Mouse (Mus musculus) liver, embryonic 16.5 days (tissue): ENCODE results near the gene Kcnmb3. TPM values are rescaled to one million over a fixed set of nuclear protein-coding genes. Genes with fewer than 3 reads are reported as not detected.

Source experiments
- ATAC-seq: fragments of 200-750 bp; cut with Nextera tagmentation; 2 replicates; pipeline ENCODE4 v1.8.0; 2017; ENCODE audit warnings: low read depth, mild to moderate bottlenecking, moderate number of reproducible peaks, moderate library complexity
- H3K27ac ChIP-seq: fragments of 300-500 bp; sonication (generic); 2 replicates; pipeline ENCODE4 v1.5.1; 2014; ENCODE audit warnings: mild to moderate bottlenecking, low read length
- H3K27me3 ChIP-seq: fragments of 300-500 bp; sonication (generic); 2 replicates; pipeline ENCODE4 v1.6.1; 2014; ENCODE audit warnings: low read depth, low read length, mixed read lengths; ENCODE audit not compliant: control insufficient read depth, insufficient read depth
- H3K36me3 ChIP-seq: fragments of 300-500 bp; sonication (generic); 2 replicates; pipeline ENCODE4 v1.6.1; 2014; ENCODE audit warnings: mild to moderate bottlenecking; ENCODE audit not compliant: control insufficient read depth, insufficient read depth
- H3K4me1 ChIP-seq: fragments of 300-500 bp; sonication (generic); 2 replicates; pipeline ENCODE4 v1.6.1; 2014; ENCODE audit warnings: low read depth, low read length, mixed read lengths; ENCODE audit not compliant: control insufficient read depth
- H3K4me2 ChIP-seq: fragments of 300-500 bp; sonication (generic); 2 replicates; pipeline ENCODE4 v1.6.1; 2014; ENCODE audit warnings: low read depth, low read length, mixed read lengths
- H3K4me3 ChIP-seq: fragments of 300-500 bp; sonication (generic); 2 replicates; pipeline ENCODE4 v1.5.1; 2014; ENCODE audit warnings: low read depth, mild to moderate bottlenecking, low read length
- H3K9ac ChIP-seq: fragments of 300-500 bp; sonication (generic); 2 replicates; pipeline ENCODE4 v1.6.1; 2014; ENCODE audit warnings: low read depth, low read length
- H3K9me3 ChIP-seq: fragments of 300-500 bp; sonication (generic); replicated peaks from 2 replicates; pipeline ENCODE4 v1.6.1; 2016; ENCODE audit warnings: low read length; ENCODE audit not compliant: control insufficient read depth
- WGBS: fragments of 180-500 bp; shearing (Covaris S2); extraction: QIAGEN DNeasy Blood & Tissue Kit; methylation state at CpG from one replicate; pipeline ENCODE4 v1.1.7; 2014; ENCODE audit not compliant: insufficient replicate concordance; 5-methylcytosine and 5-hydroxymethylcytosine counted together
- polyA plus RNA-seq: library from polyadenylated mRNA; unstranded; fragments of >200 nt; fragmentation: Nextera tagmentation; extraction: Ambion mirVana; gene quantifications from 2 replicates; pipeline ENCODE4 v1.2.1, GENCODE M21; 2015

Kcnmb3 gene
- polyA plus RNA-seq, 1 experiment from 2014 or later = not detected

DNA sequence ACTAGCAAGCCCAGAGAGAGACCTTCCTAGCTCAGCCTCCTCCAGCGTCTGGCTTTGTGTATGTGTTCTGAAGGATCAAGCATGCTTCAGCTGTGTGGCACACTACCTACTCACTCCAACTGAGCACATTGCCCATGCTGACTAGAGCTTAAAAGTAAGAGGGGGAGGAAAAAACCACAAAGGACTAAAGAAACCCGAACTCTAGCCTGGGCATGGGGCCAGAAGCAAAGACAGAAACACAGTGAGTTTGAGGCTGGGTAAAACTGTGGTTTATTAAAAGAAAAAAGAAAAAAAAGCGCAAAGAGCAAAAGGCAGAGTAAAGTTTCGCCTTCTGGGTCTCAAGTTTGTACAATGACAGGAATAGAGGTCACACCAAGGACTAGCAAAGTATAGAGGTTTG is 5.5 kb downstream of the Kcnmb3 start:
- ATAC-seq = no peak
- H3K27me3 ChIP-seq = no peaks in the 10 kb centered on the region
- WGBS = 48% methylated on average over 4 of the region's 4 CpGs

DNA sequence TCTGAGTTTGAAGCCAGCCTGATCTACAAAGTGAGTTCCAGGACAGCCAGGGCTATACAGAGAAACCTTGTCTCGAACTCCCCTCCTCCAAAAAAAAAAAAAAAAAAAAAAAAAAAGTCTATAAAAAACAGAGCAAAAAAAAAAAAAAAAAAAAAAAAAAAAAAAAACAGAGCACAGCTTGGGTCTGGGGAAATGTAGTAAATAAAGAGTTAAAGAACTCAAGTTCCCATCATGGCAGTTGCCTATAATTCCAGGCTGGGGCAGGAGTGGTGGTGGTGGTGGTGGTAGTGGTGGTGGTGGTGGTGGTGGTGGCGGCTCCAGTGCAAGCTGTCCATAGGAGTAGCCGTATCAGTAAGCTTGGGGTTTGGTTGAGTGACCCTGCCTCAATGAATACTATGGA is 9.0 kb downstream of the Kcnmb3 start:
- no peaks in the 10 kb centered on the region for H3K36me3 ChIP-seq
- WGBS = 66% methylated on average over 3 of the region's 3 CpGs
- H3K4me2 ChIP-seq = no peak overlapping the region
- H3K27ac ChIP-seq = no peak overlapping the region
- H3K9me3 ChIP-seq = no peaks in the 10 kb centered on the region
- no peak for ATAC-seq
- no peak overlapping the region for H3K9ac ChIP-seq
- H3K4me1 ChIP-seq = no peaks in the 10 kb centered on the region
- no peaks in the 10 kb centered on the region for H3K27me3 ChIP-seq
- H3K4me3 ChIP-seq = no peak overlapping the region

More for the DNA sequence above, 5.5 kb downstream of the Kcnmb3 start:
- no peaks in the 10 kb centered on the region for H3K4me1 ChIP-seq
- no peak overlapping the region for H3K4me2 ChIP-seq
- H3K9ac ChIP-seq = no peak overlapping the region
- H3K4me3 ChIP-seq = no peak overlapping the region
- H3K27ac ChIP-seq = no peak overlapping the region
- no peaks in the 10 kb centered on the region for H3K36me3 ChIP-seq
- no peaks in the 10 kb centered on the region for H3K9me3 ChIP-seq

DNA sequence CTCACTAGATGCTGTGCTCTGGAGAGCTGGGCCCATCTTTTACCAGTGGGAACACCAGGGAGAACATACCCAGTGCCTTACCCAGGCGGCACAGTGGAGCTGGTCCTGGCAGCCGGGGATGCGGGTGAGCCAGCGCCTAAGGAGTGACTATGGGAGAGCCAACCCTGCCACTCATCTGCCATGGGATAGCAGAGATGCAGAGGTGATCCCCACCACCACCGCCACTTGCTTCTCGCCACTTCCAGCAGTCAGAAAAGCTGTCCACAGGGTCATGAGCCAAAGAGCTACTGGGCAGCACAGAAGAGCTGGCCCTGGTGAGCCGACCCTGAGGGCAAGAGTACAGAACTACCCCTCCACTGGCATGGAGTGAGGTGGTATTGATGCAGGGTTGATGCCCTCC is 12.1 kb downstream of the Kcnmb3 start:
- no peak overlapping the region for H3K9ac ChIP-seq

DNA sequence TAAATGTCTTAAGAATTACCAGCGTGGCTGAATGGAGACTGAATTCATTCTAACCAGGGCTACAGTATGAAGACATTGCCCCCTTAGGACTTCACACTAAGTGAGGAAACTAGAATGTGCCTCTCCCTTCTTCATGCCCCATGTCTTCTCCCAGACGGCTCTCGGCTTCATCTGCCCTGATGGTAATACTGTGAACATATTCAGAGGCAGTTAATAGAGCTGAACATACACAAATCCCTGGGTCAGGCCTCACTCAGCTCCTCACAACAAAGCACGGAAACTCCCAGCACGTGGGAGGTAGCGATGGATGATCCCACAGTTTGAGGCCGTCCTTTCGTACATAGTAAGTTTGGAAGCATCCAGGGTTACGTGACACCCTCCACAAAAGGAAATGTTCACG is 18.8 kb downstream of the Kcnmb3 start:
- no peak for ATAC-seq
- Histone ChIP-seq H3K9me3 (no peaks in the 10 kb centered on the region), H3K4me2 (no peak overlapping the region), H3K9ac (no peak overlapping the region), H3K27ac (no peak overlapping the region), H3K4me1 (no peaks in the 10 kb centered on the region; the same call in 1 of the 2 replicates), H3K36me3 (no peaks in the 10 kb centered on the region), H3K27me3 (no peaks in the 10 kb centered on the region), H3K4me3 (no peak overlapping the region)
- 79% methylated on average over 10 of the region's 10 CpGs for WGBS

More for the DNA sequence above, 12.1 kb downstream of the Kcnmb3 start:
- H3K4me3 ChIP-seq = no peak overlapping the region
- no peaks in the 10 kb centered on the region for H3K27me3 ChIP-seq
- H3K4me2 ChIP-seq = no peak overlapping the region
- no peak overlapping the region for H3K27ac ChIP-seq
- H3K9me3 ChIP-seq = no peaks in the 10 kb centered on the region
- no peaks in the 10 kb centered on the region for H3K36me3 ChIP-seq
- no peak for ATAC-seq
- H3K4me1 ChIP-seq = no peaks in the 10 kb centered on the region
- 65% methylated on average over 7 of the region's 7 CpGs for WGBS

DNA sequence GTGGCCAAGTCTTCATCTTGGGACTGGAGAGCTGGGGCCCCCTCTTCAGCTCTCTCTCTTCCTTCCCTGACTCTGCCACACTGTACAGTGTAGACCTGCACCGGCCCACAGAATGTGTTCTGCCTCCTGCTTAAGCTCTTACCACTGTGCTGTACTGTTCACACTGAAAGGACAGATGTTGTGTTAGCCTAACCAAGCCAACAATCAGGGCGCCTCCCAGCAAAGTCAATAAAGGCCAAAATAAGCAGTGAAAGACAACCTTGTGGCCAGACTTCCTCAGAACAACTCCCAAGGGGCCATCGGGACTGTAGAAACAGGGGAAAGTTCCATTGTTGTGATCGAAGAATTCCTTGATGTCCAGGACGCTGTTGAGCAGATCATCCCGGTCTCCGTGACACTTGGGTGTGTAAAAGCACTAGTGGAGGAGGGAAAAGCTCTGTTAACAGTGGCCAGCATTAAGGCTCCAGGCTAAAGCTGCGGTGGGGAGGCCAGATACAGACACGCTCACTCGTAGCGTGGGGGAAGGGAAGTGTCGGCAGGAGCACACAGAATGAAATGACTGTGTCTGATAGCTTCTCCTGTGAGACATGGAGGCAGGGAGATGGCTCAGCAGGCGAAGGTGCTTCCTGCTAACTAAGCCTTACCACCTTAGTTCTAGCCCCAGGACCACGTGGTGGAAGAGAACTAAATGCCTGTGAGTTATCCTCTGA is 19.7 kb downstream of the Kcnmb3 start:
- Histone ChIP-seq H3K27me3 (no peaks in the 10 kb centered on the region), H3K4me1 (no peaks in the 10 kb centered on the region; the same call in 1 of the 2 replicates), H3K36me3 (no peaks in the 10 kb centered on the region), H3K9me3 (no peaks in the 10 kb centered on the region), H3K4me2 (no peak overlapping the region), H3K9ac (no peak overlapping the region), H3K4me3 (no peak overlapping the region), H3K27ac (no peak overlapping the region)
- ATAC-seq = no peak
- WGBS = 60% methylated on average over 14 of the region's 14 CpGs

DNA sequence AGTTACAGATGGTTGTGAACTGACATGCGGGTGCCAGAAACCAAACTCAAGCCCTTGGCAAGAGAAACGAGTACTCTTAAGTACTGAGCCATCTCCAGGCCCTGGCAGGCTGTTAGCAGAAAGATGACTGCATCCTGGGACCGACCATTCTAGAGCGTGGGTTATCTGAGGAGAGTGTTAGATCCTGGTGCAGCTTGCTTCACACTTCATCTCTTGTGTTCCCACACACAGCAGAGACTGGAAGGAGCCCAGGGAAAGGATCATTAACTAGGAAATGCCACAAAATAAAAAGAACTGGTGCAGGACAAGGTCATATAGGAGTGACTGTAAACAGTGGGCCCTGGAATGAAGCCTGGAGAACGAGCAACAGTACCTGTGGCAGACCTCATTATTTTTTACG is 20.9 kb downstream of the Kcnmb3 start:
- Histone ChIP-seq H3K4me3 (no peak overlapping the region), H3K27ac (no peak overlapping the region), H3K27me3 (no peaks in the 10 kb centered on the region), H3K36me3 (no peaks in the 10 kb centered on the region), H3K4me2 (no peak overlapping the region), H3K9me3 (no peaks in the 10 kb centered on the region), H3K9ac (no peak overlapping the region), H3K4me1 (no peaks in the 10 kb centered on the region; the same call in 1 of the 2 replicates)
- no peak; the same call in 1 of the 2 replicates for ATAC-seq
- 54% methylated on average over 6 of the region's 6 CpGs for WGBS

DNA sequence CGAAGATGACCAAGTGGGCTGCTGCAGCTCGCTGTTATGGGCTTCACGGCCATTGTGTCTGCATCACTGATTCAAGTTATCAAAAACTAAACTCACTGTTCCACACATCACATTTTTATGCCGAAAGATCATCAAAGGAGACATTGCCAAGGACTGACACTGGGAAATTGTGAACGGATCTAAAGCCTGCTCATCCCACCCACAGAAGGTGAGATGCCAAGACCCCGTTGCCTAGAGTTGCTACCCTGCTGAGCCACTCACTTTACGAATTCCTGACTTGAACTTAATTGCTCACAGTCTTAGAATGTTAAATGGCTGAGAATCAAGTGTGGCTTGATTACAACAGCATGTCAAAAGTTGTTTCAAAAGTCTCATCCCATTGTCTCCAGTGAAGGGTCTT is 21.6 kb downstream of the Kcnmb3 start:
- H3K9ac ChIP-seq = no peak overlapping the region
- H3K27ac ChIP-seq = no peak overlapping the region
- H3K4me1 ChIP-seq = no peaks in the 10 kb centered on the region; the same call in 1 of the 2 replicates
- ATAC-seq = no peak
- H3K9me3 ChIP-seq = no peaks in the 10 kb centered on the region
- no peaks in the 10 kb centered on the region for H3K27me3 ChIP-seq
- H3K4me3 ChIP-seq = no peak overlapping the region
- H3K36me3 ChIP-seq = no peaks in the 10 kb centered on the region
- 71% methylated on average over 7 of the region's 7 CpGs for WGBS
- H3K4me2 ChIP-seq = no peak overlapping the region

DNA sequence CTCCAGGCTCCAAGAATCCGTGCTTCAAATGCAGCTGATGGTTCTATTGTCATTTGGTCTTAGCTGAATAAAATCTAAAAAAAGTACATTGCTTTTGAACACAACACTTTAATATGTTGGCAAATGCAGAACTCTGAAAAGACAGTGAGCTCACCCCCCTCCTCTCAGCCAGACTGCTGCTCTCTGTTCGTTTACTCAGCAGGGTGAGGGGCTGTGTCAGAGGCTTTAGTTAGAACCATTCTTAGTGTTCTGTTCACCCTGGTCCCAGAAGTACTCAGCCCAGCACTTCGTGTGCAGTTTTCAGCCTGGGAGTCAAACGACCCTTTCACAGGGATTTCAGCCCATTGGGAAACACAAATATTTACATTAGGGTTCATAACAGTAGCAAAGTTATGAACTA is 23.6 kb downstream of the Kcnmb3 start:
- H3K27me3 ChIP-seq = no peaks in the 10 kb centered on the region
- 66% methylated on average over 4 of the region's 4 CpGs for WGBS
- H3K4me1 ChIP-seq = no peaks in the 10 kb centered on the region; the same call in 1 of the 2 replicates
- no peak for ATAC-seq
- no peak overlapping the region for H3K4me2 ChIP-seq
- H3K9me3 ChIP-seq = no peaks in the 10 kb centered on the region
- H3K36me3 ChIP-seq = peaks cover under 1% of the 10 kb centered on the region
- no peak overlapping the region for H3K9ac ChIP-seq
- no peak overlapping the region for H3K4me3 ChIP-seq
- H3K27ac ChIP-seq = no peak overlapping the region

DNA sequence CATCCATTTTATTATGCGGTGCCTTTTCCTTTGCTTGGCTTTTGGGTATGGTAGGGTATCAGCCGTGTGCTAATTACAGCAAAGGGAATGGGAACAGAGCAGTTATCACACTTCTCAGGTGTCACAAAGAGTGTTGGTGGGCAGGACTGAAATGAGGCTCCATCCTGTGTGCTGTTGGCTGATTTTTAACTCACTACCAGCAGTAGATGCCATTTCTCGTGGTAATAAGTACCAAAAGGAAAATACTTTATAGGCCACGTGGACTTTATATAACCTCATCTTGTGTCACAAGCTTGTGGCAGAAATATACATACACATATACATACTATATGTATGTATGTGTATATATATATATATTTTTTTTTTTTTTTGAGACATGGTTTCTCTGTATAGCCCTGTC is 24.7 kb downstream of the Kcnmb3 start:
- Histone ChIP-seq H3K9me3 (no peaks in the 10 kb centered on the region), H3K4me1 (no peaks in the 10 kb centered on the region; the same call in 1 of the 2 replicates), H3K27me3 (no peaks in the 10 kb centered on the region), H3K4me3 (no peak overlapping the region), H3K9ac (no peak overlapping the region), H3K36me3 (peaks cover 10% of the 10 kb centered on the region), H3K4me2 (no peak overlapping the region), H3K27ac (no peak overlapping the region)
- no peak for ATAC-seq
- WGBS = 73% methylated on average over 4 of the region's 4 CpGs
